Comparison of ENCODE assay signal across 23 mouse cellular contexts in genomic region chr16:30441409-30441808, GRCm38 (mm10). TPM values are rescaled to one million over a fixed set of nuclear protein-coding genes. Genes with fewer than 3 reads are reported as not detected.
DNase-seq lines count a peak whose midpoint lies in the region; ATAC-seq and TF ChIP-seq lines count a peak whose summit lies in the region.
"Had no signal": no experiment of that assay in that cellular context is flagged by ENCODE, and none has a peak within 500 bp of the region (broad histone marks: within the 10 kb centered on the region; RNA-seq: fewer than 3 reads in every experiment).

No protein-coding gene starts in this region.

- DNase-seq in kidney, adult 11 months, result peak; percentile 77
- DNase-seq in 3T3-L1 (ENCODE audit: low read depth, low spot score), result peak; percentile 32
- DNase-seq in kidney, adult 8-10 months, result peak; percentile 65 to 87
- peak; percentile 61 to 78 for DNase-seq in kidney, postnatal 25 days
- no peak for DNase-seq in left cerebral cortex, adult 2 months (ENCODE audit: extremely low spot score in 1 of 2, low spot score in 2 of 2)
- no peak for DNase-seq in c-Kit-positive CD71-positive TER-119-positive erythroid progenitor cells, embryonic 14.5 days (ENCODE audit: low spot score)
- DNase-seq: adrenal gland, postnatal 14 days; cerebellum, adult 9-11 months; gastrocnemius, postnatal 10 days; heart, postnatal 10 days; lung, adult 18-20 months; lung, postnatal 10 days; right cerebral cortex, postnatal 4 days; thymus, postnatal 25 days had no signal

- H3K4me3 ChIP-seq in kidney, embryonic 15.5 days (replicated peaks), result no peak overlapping the region
- no peak overlapping the region for H3K4me3 ChIP-seq in left cerebral cortex, adult 2 months
- H3K4me3 ChIP-seq: embryonic facial prominence, embryonic 10.5 days; forebrain, embryonic 15.5 days; heart, embryonic 12.5 days; hindbrain, embryonic 10.5 days; layer of hippocampus, adult 2 months; limb, embryonic 13.5 days had no signal

- intact Hi-C loops in left cerebral cortex, adult 2 months (cut with DNase I), result no loop called here

- no peak overlapping the region for H3K4me2 ChIP-seq in kidney, embryonic 15.5 days
- H3K4me2 ChIP-seq: forebrain, embryonic 15.5 days; heart, embryonic 12.5 days; limb, embryonic 13.5 days; midbrain, embryonic 11.5 days had no signal

- H3K27me3 ChIP-seq in kidney, embryonic 15.5 days, result no peaks in the 10 kb centered on the region
- H3K27me3 ChIP-seq: forebrain, embryonic 15.5 days; heart, embryonic 12.5 days; limb, embryonic 13.5 days had no signal

- no peaks in the 10 kb centered on the region for H3K9me3 ChIP-seq in kidney, embryonic 15.5 days (replicated peaks)
- H3K9me3 ChIP-seq: embryonic facial prominence, embryonic 10.5 days; forebrain, embryonic 15.5 days; heart, embryonic 12.5 days; hindbrain, embryonic 10.5 days; limb, embryonic 13.5 days had no signal

- H3K27ac ChIP-seq in kidney, embryonic 15.5 days, result no peak overlapping the region
- H3K27ac ChIP-seq in left cerebral cortex, adult 2 months, result no peak overlapping the region
- H3K27ac ChIP-seq: embryonic facial prominence, embryonic 10.5 days; forebrain, embryonic 15.5 days; hindbrain, embryonic 10.5 days; hindbrain, postnatal 0 days; layer of hippocampus, adult 2 months; limb, embryonic 13.5 days had no signal

- 77% methylated on average over 4 of the region's 4 CpGs for WGBS in kidney, embryonic 15.5 days

- no peak for ATAC-seq in kidney, embryonic 15.5 days (replicated peaks; ENCODE audit: low FRiP score)
- ATAC-seq: forebrain, embryonic 15.5 days; hindbrain, postnatal 0 days had no signal

- H3K36me3 ChIP-seq in kidney, embryonic 15.5 days, result no peaks in the 10 kb centered on the region
- H3K36me3 ChIP-seq: embryonic facial prominence, embryonic 10.5 days; forebrain, embryonic 15.5 days; heart, embryonic 12.5 days; hindbrain, embryonic 10.5 days; limb, embryonic 13.5 days had no signal

- H3K9ac ChIP-seq in kidney, embryonic 15.5 days, result no peak overlapping the region
- H3K9ac ChIP-seq: forebrain, embryonic 15.5 days; heart, embryonic 12.5 days; limb, embryonic 13.5 days had no signal

- no peak for TF ChIP-seq CTCF in left cerebral cortex, adult 2 months (IDR thresholded peaks at IDR 0.05)

- peaks cover 14% of the 10 kb centered on the region for H3K4me1 ChIP-seq in kidney, embryonic 15.5 days
- H3K4me1 ChIP-seq: forebrain, embryonic 15.5 days; limb, embryonic 13.5 days had no signal

RNA-seq across cellular contexts. Expression of gene Atp13a3, which starts 35.6 kb away (rescaled TPM):
- 12.1 and 14.0 TPM in 2 replicates for polyA plus RNA-seq in kidney, embryonic 15.5 days (2015; fragmentation: Nextera tagmentation; extraction: Ambion mirVana)
- 10 to 100 TPM; 71.3 to 73.7 TPM for total RNA-seq in left cerebral cortex, adult 2 months (2021)

Comparison
In these comparisons a context has a peak if more than half of its experiments do, and no peak if none do; other contexts are left out.
1. DNase-seq: peak in kidney, adult 11 months (single experiment), 3T3-L1 (single experiment), kidney, adult 8-10 months (2 of 2) and kidney, postnatal 25 days (2 of 2); none in left cerebral cortex, adult 2 months (0 of 2) and c-Kit-positive CD71-positive TER-119-positive erythroid progenitor cells, embryonic 14.5 days (single experiment).